Mouse (Mus musculus): ENCODE data around the gene Prrc2b.

Prrc2b gene

DNA sequence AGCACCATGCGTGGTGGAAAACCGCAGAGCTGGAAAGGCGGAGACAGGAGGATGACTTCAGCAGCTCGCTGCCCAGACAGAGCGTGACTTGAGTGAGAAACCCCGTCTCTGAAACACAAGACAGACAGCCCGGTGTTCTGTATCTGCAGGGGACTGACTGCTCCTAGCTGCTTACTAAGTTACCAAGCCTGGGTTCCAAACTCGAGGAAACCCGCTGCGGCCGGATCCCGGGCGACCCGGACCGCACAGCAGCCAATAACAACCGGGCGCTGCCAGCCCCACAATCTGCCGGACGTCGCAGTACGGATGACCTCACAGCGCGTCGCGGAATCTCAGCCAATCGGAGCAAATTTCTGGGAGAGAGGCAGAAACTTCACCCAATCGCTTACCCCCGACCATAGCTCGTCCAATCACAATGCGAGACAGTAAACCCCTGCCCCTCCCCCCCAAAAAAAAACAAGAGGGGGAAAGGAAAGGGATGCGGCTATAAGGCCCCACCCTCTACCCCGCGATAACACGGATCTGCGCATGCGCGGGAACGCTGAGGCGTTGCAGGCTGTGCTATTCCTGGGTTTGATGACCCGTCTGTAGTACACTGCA, 13.1 kb upstream of the Prrc2b start:
- peak; percentile 99 to 100 for DNase-seq

DNA sequence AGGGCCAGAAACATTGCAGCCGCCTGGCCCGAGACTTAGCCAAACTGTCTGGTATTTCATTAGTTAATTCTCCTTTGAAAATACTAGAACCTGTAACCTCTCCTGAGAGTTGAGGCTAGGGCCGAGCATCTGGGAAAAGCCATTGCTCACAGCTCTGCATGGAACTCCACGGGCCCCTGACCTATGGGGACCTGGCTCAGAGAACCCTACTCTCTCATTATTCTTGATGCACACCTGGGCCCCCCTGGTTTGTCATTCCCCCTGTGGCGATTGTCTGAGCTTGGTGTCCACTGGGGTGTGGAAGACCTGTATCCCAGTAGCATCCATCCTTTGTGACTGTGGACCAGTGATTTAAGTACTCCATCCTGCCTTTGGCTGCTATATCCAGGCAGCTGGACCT, 11.5 kb upstream of the Prrc2b start:
- DNase-seq, result no peak

DNA sequence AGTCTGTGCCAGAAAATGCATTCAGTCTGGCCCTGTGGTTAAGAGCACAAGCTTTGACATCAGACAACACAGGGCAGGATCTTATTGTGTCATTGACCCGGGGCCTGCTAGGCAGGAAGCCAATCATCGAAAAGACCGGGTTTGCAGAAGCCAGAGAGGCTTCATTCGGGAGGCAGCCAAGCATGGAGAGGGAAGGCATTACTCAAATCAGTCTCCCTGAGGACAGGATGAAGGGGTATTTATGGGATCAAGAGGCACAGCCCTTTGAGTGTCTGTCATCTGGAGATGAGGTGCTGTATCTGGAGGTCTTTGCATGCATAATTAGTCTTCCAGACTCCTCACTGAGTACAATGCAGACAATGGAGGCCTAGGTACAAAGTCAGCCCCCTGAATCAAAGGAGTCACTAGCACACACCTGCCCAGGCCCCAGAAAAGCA, 10.4 kb upstream of the Prrc2b start:
- DNase-seq, result no peak

DNA sequence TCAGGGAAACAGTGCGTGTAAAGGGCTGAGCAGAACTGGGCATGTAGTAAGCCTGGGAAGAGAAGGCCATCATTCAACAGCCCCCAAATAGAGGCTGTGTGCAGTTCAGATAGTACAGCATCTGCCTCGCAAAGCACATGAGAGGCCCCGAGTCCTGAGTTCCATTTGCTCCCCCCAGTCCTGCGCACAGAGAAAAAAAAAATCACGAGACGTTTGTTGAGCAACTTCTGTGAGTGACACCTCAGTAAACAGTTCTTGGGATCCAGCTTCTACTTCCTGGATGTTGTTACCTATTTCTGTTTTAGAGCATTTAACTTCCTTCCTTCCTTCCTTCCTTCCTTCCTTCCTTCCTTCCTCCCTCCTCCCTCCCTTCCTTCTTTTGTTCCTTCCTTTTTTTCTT, 9.3 kb upstream of the Prrc2b start:
- DNase-seq, result no peak

DNA sequence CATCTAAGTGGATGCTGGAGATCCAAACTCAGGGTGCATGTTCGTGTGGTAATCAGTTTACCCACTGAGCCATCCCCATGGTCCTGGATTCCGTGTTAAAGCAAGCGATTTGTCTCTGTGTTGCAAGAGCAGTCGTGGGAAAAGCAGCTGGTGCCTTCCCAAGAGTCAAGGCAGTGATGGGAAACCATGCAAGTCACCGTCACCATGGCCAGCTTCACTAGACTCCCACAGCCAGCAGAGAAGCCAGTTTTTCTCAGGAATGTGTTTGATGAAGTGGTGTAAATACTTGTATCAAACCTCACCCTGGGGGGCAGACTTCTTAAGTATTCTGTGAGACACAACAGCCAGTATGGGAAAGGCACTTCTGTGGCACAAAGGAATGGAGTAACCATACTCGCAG, 8.5 kb upstream of the Prrc2b start:
- DNase-seq, result no peak

DNA sequence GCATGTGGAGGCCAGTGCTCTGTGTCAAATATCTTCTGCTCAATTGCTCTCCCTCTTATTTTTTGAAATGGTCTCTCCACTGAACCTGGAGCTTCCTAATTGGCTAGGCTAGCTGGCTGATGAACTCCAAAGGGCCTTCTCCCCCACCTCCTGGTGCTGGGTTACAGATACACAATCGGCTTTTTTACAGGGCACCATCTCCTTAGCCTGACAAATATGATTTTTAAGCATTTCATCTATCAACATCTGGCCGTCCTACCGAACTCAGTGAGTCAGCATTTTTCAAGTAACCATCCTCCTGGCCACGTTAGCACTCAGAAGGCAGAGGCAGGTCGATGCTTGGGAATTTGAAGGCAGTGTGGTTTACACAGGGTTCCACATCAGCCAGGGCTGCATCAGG, 6.2 kb upstream of the Prrc2b start:
- DNase-seq, result no peak

DNA sequence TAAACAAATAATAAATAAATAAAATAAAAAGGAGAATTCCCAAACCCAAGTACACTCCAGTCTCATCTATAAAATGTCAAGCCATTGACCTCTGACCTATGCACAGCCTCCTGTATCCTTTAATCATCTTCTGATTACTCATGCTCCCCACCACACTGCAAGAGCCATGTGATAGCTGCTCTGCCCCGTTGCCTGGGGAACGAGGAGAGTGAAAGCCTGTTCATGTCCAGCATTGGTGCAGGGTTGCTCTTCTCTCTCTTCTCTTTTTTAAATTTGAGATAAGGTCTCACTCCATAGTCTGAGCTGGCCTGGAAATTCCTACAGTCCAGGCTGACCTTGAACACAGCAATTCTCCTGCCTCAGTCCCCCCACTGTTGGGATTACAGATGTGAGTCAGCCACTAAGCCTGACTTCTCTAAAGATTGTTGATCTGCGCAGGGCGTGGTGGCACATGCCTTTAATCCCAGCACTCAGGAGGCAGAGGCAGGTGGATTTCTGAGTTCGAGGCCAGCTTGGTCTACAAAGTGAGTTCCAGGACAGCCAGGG, 4.2 kb upstream of the Prrc2b start:
- no peak for DNase-seq

DNA sequence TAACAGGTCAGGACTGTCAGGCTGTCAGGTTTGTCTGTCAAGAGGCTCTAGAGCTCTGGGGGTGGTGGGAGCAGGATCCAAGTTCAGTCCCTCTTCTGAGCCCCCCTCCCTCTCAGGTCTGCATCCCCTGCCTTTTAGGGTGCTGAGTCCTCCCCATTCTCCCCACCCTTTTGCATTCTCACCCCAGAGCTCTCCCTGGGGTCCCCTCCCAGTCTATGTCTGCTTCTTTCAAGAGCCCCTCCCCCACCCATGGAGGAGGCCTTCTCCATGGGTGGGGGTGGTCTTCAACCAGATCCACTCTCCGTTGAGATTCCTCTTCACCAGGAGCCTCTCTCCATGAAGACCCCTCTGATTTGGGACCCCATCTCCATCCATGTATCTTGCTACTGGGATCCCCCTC, 747 bp upstream of the Prrc2b start:
- DNase-seq, result peak; percentile 45 to 61

DNA sequence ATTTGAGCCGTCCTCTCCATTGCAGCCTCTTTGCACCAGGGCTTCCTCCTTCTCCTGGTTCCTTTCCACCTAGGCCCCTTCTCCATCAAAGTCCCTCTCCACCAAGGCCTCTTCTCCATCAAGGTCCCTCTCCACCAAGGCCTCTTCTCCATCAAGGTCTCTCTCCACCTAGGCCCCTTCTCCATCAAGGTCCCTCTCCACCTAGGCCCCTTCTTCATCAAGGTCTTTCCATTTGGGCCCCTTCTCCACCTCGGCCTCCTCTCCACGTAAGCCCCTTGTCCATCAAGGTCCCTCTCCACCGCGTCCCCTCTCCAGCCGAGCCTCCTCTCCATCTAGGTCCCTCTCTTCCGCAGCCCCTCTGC, 339 bp upstream of the Prrc2b start:
- DNase-seq, result no peak

DNA sequence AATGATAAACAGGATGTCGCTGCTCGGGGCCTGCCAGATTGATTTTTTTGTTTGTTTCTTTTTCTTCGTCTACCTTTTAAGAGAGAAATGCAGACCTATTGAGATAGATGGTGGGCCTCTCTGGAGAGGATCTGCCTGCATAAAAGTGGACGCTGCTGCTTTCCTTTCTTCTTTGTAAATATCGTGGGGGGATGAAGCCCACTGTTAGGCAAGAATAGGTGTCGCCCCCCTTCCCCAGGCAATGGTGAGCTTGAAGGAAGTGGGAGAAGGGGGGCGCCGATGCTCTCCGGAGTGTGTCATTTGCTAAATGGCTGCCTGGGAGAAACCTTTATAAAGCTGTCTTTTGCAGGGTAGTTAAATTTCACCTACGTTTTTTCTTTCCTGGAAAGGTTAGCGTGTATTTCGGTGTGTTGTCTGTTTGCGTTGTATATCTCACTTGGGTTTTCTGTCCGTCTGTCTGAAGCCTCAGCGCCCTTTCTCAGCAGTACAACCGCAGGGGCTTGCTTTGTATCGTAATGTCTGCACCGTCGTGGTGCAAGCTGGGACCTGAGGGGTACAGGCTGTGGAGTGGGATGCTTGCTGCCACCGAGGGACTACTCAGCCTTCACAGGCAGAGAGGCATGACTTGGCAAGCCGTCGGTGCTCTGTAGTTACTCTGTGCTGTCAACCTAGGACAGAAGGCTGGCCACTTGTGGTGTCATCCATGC, 931 bp downstream of the Prrc2b start:
- DNase-seq, result peak; percentile 64 to 73

DNA sequence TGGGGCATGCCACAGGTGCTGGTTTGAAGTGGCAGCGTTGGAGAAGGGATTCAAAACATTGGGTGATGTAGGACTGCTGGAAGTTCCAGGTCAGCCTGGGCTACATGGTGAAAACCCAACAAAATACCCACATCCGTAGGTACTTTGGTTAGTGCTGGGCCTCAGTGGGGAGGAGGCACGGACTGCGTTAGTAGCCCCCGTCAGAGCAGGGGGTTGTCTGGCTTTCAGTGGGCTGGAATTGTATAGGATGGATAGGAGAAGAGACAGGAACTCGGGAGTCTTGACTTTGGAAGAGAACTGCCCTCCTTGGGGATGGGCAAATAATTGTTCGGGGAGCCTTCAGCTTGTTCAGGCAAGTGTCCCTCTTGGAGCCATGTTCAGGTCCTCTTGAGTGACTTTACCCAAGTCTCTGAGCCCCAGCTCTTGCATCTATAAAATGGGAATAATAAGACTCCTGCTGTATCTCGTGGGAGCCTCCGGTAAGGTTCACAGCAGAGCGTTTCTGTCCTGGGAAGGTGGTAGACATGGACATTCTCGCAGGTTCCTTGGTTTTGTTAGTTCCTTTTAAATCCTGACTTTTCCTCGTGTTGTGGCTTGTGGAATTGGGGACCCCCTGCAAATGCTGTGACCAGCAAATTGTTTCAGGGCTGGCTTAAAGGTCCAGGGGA, 1.6 kb downstream of the Prrc2b start:
- DNase-seq, result no peak

DNA sequence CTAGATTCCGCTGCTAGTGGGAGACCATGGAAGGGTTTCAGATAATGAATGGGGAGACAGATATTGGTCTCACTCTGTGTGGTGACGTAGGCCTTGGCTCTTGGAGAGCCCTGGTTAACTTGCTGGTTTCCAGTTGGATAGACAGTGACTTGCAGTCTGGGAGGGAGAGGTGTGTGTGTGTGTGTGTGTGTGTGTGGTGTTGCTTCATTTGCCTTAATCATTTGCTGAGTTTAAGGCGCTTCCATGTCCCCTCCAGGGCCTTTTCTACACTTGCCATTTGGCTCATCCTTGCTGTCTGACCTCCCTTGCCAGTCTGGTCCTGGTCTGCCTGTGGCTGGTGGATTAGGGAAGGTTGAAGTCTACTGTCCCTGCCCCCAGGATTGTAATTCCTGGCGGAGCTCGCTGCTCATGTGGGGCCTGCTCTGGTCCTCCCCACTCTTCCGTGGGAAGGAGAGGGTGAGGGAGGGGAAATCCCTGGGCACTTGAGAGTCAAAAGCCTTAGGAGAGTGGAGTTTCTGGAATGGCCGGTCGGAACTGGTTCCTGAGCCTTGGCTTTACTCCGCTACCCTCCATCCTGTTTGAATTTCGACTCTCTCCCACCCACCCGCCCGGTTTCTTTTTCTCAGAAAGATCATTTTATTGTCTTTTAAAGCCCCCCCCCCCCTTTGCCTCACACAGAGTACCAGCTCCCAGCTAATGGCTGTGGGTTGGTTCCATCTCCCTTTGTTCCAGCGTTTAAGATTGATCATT, 2.3 kb downstream of the Prrc2b start:
- DNase-seq, result peak; percentile 57 to 61

DNA sequence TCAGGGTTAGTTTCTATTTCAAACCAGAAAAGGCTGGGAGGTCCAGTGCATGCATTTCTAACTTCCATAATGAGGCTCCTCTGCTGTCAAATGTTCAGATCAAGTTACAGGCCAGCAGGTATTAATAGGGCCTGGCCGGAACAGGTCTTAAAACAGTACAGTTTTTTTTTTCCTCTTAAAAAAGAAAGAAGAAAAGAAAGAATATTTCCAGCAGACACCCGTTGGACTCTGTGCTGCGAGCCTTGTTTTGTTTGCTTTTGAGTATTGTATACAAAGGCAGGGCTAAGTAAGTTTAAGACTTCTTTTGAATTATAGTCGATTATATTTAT, 2.9 kb downstream of the Prrc2b start:
- DNase-seq, result no peak

DNA sequence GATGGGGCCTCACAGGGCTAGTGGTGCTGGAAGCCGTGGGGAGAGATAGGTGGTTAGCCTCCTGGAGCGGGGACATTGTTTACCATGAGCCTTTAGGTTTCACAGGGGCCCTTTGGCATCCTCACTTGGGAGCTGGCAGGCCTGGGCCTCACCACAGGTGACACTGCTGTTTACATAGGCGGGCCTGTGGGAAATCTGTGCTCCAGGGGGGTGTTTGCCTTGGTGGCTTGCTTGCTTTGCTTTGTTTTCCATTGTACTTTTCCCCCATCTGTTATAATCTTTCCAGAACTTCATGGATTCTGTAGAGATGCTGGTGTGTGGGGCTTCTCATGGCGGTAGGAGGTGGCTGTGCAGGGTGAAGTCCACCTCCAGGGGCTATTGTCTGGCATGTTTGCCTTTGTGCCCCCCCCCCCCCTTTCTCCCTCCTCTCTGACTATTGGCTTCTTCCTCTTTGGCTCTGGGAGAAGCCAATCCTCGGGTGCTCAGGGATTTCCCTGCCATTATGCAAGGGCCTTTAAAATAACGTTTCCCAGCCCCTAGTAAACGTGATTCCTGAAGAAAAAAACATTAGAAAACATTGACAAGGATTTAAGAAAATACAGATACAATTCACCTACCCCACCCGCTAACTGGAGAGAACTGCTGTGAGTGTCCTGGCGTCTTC, 3.6 kb downstream of the Prrc2b start:
- DNase-seq, result peak in 1 of 2 experiments; percentile 36

DNA sequence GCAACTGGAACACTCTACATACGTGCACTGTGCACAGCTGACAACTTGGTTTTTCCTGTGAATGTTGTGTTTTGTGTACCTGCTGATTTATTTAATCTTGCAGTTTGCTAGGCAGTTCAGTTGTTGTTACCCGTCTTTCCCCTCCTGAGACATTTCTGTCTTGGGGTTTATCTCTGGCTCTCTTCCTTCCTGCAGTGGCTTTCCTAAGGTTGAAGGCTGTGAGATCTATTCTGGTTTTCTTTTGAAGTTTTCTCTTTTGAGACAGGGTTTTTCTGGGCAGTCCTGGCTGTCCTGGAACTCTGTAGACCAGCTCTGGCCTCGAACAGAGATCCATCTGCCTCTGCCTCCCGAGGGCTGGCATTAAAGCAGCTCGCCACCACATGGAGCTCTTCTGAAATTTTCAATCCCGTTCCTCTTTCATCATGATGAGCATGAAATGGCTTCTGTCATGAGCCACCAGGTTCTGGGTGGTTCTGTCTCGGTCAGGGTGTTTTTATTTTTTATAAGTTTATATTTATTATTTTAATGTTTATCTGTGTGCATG, 4.2 kb downstream of the Prrc2b start:
- peak in 1 of 2 experiments; percentile 51 for DNase-seq

DNA sequence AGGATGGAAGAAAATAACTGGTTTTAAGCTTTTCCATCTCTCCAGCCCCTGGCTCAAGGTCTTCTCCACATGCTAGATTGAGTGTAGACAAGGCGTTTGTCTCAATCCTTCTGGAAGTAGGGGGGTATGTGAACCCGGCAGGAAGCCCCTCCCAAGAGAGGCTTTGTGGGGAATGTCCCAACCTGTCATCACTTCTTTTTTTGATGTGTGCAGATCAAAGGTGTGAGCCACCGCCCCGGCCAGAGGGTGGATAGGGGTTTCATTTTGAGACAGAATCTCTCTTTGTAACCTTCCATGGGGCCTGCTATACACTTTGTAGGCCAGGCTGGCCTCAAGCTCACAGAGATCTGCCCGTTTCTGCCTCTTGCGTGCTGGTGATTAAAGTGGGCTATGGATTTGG, 4.7 kb downstream of the Prrc2b start:
- no peak for DNase-seq

DNA sequence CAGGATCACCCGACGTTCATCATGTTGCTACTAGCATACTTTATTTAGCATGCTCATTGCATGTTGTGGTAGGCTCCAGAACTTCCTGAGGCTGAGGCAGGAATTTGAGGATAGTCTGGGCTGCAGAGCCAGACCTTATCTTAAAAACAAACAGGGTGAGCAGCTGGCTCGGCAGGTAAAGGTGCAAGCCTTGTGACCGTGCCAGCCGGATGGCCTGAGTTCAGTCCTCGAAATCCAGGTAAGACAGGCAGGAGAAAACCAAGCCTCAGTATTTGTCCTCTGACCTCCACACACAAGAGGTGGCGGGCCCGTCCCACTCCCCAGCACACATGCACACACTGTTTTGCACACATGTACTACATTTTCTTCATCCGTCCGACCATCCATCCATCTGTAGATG, 5.8 kb downstream of the Prrc2b start:
- no peak for DNase-seq

DNA sequence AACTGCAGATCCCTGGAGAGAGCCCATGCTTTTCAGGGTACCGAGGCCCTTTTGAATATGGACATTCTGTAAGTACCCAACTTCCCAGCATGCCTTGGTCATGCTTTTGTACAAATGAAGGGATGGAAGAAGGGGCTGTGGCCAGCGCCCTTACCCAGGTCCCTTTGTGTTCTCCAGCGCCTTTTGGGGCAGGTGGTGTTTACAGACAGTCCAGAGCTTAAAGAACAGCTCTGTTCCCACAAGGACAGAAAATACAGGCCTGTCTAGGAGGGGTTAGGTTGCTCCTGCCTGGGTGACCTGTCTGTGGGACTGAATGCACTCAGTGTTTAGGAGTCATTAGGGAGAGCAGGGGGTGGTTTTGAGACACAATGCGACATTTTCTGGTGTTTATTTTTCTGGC, 6.4 kb downstream of the Prrc2b start:
- DNase-seq, result no peak

DNA sequence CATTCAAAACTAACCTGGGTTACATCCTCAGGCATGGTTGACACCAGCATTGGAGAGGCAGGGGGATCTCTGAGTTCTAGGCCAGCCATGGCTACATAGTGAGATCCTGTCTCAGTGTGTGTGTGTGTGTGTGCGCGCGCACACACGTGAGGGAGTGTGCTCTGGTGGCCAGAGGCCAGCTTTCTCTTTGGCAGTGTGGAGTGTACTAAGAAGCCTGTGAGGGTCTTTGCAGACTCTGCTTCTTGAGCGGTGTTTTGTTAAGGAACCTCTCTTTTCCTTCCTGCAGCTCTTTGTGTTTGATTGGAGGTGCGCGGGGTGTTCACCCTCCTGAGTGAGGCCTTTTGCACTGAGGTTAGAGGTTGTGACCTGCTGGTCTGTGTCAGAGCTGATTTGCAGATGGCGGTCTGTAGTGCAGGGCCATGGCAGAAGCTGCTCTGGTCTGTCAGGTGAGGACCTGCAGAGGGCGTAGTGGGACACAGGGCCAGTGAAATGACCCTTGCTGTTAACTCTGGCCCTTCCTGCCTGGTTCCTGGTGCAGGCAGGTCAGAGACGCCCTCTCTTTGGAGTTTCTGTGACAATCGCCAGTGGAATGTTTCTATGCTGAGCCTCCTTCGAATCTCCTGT, 7.8 kb downstream of the Prrc2b start:
- peak; percentile 58 to 61 for DNase-seq

DNA sequence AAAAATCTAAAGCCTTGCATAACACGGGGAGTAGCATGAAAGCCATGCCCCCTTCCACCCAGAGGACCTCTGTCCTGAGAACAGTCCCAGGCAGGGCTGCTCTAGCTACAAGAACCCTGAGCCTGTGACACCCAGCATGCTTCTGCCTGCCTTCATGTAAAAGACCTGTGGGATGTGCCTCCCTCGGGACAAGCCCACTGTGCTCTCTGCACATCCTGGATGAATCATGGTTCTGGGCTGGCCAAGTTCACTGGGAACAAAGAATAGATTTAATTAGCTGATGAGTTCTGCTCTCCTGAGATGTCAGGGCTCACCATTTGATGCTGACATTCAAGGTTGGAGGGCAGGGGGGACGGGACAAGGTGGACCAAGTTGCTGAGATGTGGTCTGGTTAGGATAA, 9.6 kb downstream of the Prrc2b start:
- no peak for DNase-seq

DNA sequence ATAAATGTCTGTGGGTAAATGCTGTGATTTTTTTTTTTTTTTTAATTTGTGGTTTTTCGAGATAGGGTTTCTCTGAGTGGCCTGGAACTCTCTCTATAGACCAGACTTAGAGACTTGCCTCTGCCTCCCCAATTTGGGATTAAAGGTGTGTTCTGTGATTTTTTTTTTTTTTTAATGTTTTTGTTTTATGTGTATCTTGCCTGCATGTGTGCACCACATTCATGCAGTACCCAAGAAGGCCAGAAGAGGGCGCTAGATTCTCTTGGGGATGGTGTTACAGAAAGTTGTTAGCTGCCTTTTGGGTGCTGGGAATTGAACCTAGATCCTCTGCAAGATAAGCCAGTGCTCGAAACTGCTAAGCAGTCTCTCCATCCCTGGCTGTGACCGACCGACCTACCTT, 10.1 kb downstream of the Prrc2b start:
- DNase-seq, result peak in 1 of 2 experiments; percentile 59

DNA sequence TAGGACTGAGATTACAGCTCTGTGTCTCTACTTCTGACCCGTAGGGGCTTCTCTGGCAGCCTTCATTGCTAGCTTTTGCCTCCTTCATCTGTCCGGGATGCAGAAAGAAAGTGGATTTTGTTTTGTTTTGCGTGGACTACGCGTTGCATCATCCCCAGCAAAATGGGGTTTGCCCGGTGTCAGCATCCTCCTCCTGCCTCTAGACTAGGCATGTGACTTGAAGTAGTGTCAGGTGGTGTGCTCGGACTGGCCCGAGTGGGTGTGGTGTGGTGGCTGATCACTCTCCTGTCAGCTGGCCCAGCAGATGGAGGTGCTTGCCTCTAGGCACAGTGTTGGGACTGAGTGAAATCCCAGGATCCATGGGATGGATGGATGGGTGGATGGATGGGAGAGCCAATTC, 11.2 kb downstream of the Prrc2b start:
- no peak for DNase-seq
